In genomic region chr3:95541186-95541585, GRCm38 (mm10) we compare ENCODE assay signal across 15 mouse cellular contexts. TPM values are rescaled to one million over a fixed set of nuclear protein-coding genes. Genes with fewer than 3 reads are reported as not detected.
"Had no signal": no experiment of that assay in that cellular context is flagged by ENCODE, and none has a peak within 500 bp of the region (broad histone marks: within the 10 kb centered on the region; RNA-seq: fewer than 3 reads in every experiment).

No protein-coding gene starts in this region.

RNA-seq across cellular contexts. Expression of gene Hormad1, which starts 18.3 kb away (rescaled TPM):
- total RNA-seq: megakaryocyte-erythroid progenitor cell, adult 5-6 weeks; midbrain, postnatal 0 days; monocyte, adult 5-6 weeks; neutrophil, adult 5-6 weeks had no signal
- polyA plus RNA-seq: liver, embryonic 16.5 days; lung, embryonic 14.5 days; lung, embryonic 16.5 days; midbrain, embryonic 10.5 days; midbrain, embryonic 13.5 days; midbrain, embryonic 15.5 days; midbrain, postnatal 0 days; neural tube, embryonic 12.5 days; neural tube, embryonic 14.5 days; stomach, embryonic 14.5 days; stomach, embryonic 16.5 days; urinary bladder, adult 2 months had no signal

RNA-seq across cellular contexts. Expression of gene Ctsk, which starts 42.1 kb away (rescaled TPM):
- total RNA-seq: megakaryocyte-erythroid progenitor cell, adult 5-6 weeks had no signal
